Mouse (Mus musculus) hindbrain, embryonic 13.5 days (tissue): Measurements from ENCODE around the gene Lgals3. TPM values are rescaled to one million over a fixed set of nuclear protein-coding genes. Genes with fewer than 3 reads are reported as not detected.

Source experiments
- ATAC-seq: fragments of 200-750 bp; cut with Nextera tagmentation; 2 replicates; pipeline ENCODE4 v1.8.0; 2017; ENCODE audit warnings: moderate TSS enrichment; ENCODE audit not compliant: low FRiP score
- H3K27ac ChIP-seq: fragments of 300-500 bp; sonication (generic); 2 replicates; pipeline ENCODE4 v1.5.1; 2015; ENCODE audit warnings: inconsistent platforms, mild to moderate bottlenecking, moderate library complexity
- H3K27me3 ChIP-seq: fragments of 300-500 bp; sonication (generic); 2 replicates; pipeline ENCODE4 v1.6.1; 2015; ENCODE audit warnings: mild to moderate bottlenecking, inconsistent platforms
- H3K36me3 ChIP-seq: fragments of 300-500 bp; sonication (generic); 2 replicates; pipeline ENCODE4 v1.6.1; 2015; ENCODE audit warnings: mild to moderate bottlenecking, inconsistent platforms
- H3K4me1 ChIP-seq: fragments of 300-500 bp; sonication (generic); replicated peaks from 2 replicates; pipeline ENCODE4 v1.6.1; 2015; ENCODE audit warnings: inconsistent platforms
- H3K4me2 ChIP-seq: fragments of 300-500 bp; sonication (generic); 2 replicates; pipeline ENCODE4 v1.6.1; 2015; ENCODE audit warnings: inconsistent platforms, mild to moderate bottlenecking, moderate library complexity
- H3K4me3 ChIP-seq: fragments of 300-500 bp; sonication (generic); 2 replicates; pipeline ENCODE4 v1.5.1; 2015; ENCODE audit warnings: mild to moderate bottlenecking, inconsistent platforms
- H3K9ac ChIP-seq: fragments of 300-500 bp; sonication (generic); 2 replicates; pipeline ENCODE4 v1.6.1; 2015; ENCODE audit warnings: mild to moderate bottlenecking, inconsistent platforms
- H3K9me3 ChIP-seq: fragments of 300-500 bp; sonication (generic); 2 replicates; pipeline ENCODE4 v1.6.1; 2016; ENCODE audit warnings: inconsistent platforms
- WGBS: fragments of 180-500 bp; shearing (Covaris S2); methylation state at CpG from one replicate; pipeline ENCODE4 v1.1.7; 2015; 5-methylcytosine and 5-hydroxymethylcytosine counted together
- polyA plus RNA-seq: library from polyadenylated mRNA; unstranded; fragments of >200 nt; fragmentation: Nextera tagmentation; extraction: Ambion mirVana; gene quantifications from 2 replicates; pipeline ENCODE4 v1.2.1, GENCODE M21; 2015

Gene Lgals3
- polyA plus RNA-seq, 1 experiment from 2014 or later: 1.9 TPM

- peak overlapping the region; percentile 63; the same call in 1 of the 2 replicates for H3K9ac ChIP-seq
- 38% methylated on average over 3 of the region's 3 CpGs for WGBS
- H3K4me2 ChIP-seq: peak overlapping the region; percentile 64
- H3K4me3 ChIP-seq: peak overlapping the region; percentile 51
- H3K4me1 ChIP-seq: peaks cover 13% of the 10 kb centered on the region
- no peaks in the 10 kb centered on the region for H3K9me3 ChIP-seq
- H3K27ac ChIP-seq: no peak overlapping the region
- H3K27me3 ChIP-seq: no peaks in the 10 kb centered on the region
- no peaks in the 10 kb centered on the region for H3K36me3 ChIP-seq
- no peak for ATAC-seq
These were observed 49.8 kb downstream of the Lgals3 start for GRCm38 (mm10) chr14:47417346-47417745.

- peak within 1 kb of the TSS; percentile 63 for H3K9ac ChIP-seq
- 2% methylated on average over 36 of the region's 36 CpGs for WGBS
- peak within 1 kb of the TSS; percentile 51 for H3K4me3 ChIP-seq
- no peaks in the 10 kb centered on the region for H3K27me3 ChIP-seq
- ATAC-seq: peak; percentile 97
- H3K9me3 ChIP-seq: no peaks in the 10 kb centered on the region
- H3K4me1 ChIP-seq: peaks cover 13% of the 10 kb centered on the region
- H3K4me2 ChIP-seq: peak within 1 kb of the TSS; percentile 64
- no peak within 1 kb of the TSS for H3K27ac ChIP-seq
- H3K36me3 ChIP-seq: no peaks in the 10 kb centered on the region
These were observed 50.5 kb downstream of the Lgals3 start, which contains the start of gene Dlgap5 for GRCm38 (mm10) chr14:47417775-47418665. Gene Dlgap5 (minus strand): TSS chr14:47418407.

GRCm38 (mm10) chr14:47418666-47418991 is 51.1 kb downstream of the Lgals3 start:
- WGBS: 45% methylated on average over 5 of the region's 5 CpGs
- Histone ChIP-seq H3K36me3 (no peaks in the 10 kb centered on the region), H3K4me1 (peaks cover 13% of the 10 kb centered on the region), H3K4me3 (peak overlapping the region; percentile 51), H3K27me3 (no peaks in the 10 kb centered on the region), H3K9me3 (no peaks in the 10 kb centered on the region), H3K27ac (no peak overlapping the region), H3K4me2 (peak overlapping the region; percentile 64), H3K9ac (peak overlapping the region; percentile 55)
- ATAC-seq: no peak

- Histone ChIP-seq H3K27ac (no peak overlapping the region), H3K9me3 (no peaks in the 10 kb centered on the region), H3K4me2 (no peak overlapping the region), H3K4me3 (no peak overlapping the region), H3K27me3 (no peaks in the 10 kb centered on the region), H3K4me1 (peaks cover 13% of the 10 kb centered on the region), H3K36me3 (no peaks in the 10 kb centered on the region), H3K9ac (no peak overlapping the region)
- ATAC-seq: no peak
- WGBS: 89% methylated on average over 9 of the region's 9 CpGs
These were observed 51.6 kb downstream of the Lgals3 start for GRCm38 (mm10) chr14:47419034-47419625.

- Histone ChIP-seq H3K4me2 (no peak overlapping the region), H3K4me3 (no peak overlapping the region), H3K36me3 (no peaks in the 10 kb centered on the region), H3K4me1 (peaks cover 13% of the 10 kb centered on the region), H3K27ac (no peak overlapping the region), H3K9ac (no peak overlapping the region), H3K9me3 (no peaks in the 10 kb centered on the region), H3K27me3 (no peaks in the 10 kb centered on the region)
- 94% methylated on average over 24 of the region's 24 CpGs for WGBS
- ATAC-seq: no peak
These were observed 52.2 kb downstream of the Lgals3 start for GRCm38 (mm10) chr14:47419723-47420276.

GRCm38 (mm10) chr14:47421606-47422005 is 54.1 kb downstream of the Lgals3 start:
- Histone ChIP-seq H3K4me1 (peaks cover 13% of the 10 kb centered on the region), H3K9ac (no peak overlapping the region), H3K9me3 (no peaks in the 10 kb centered on the region), H3K4me2 (no peak overlapping the region), H3K27me3 (no peaks in the 10 kb centered on the region), H3K27ac (no peak overlapping the region), H3K4me3 (no peak overlapping the region), H3K36me3 (no peaks in the 10 kb centered on the region)
- no peak for ATAC-seq
- 48% methylated on average over 2 of the region's 2 CpGs for WGBS

GRCm38 (mm10) chr14:47422466-47422865 is 54.9 kb downstream of the Lgals3 start:
- H3K27ac ChIP-seq: no peak overlapping the region
- H3K4me3 ChIP-seq: no peak overlapping the region
- H3K4me1 ChIP-seq: peaks cover 8% of the 10 kb centered on the region
- H3K27me3 ChIP-seq: no peaks in the 10 kb centered on the region
- H3K9ac ChIP-seq: no peak overlapping the region
- WGBS: 76% methylated on average over 4 of the region's 4 CpGs
- no peaks in the 10 kb centered on the region for H3K36me3 ChIP-seq
- H3K9me3 ChIP-seq: no peaks in the 10 kb centered on the region
- ATAC-seq: no peak
- no peak overlapping the region for H3K4me2 ChIP-seq

GRCm38 (mm10) chr14:47432987-47433386 is 65.4 kb downstream of the Lgals3 start:
- Histone ChIP-seq H3K27ac (no peak overlapping the region), H3K4me2 (no peak overlapping the region), H3K27me3 (no peaks in the 10 kb centered on the region), H3K4me1 (no peaks in the 10 kb centered on the region), H3K9ac (no peak overlapping the region), H3K36me3 (no peaks in the 10 kb centered on the region), H3K9me3 (no peaks in the 10 kb centered on the region), H3K4me3 (no peak overlapping the region)
- ATAC-seq: no peak

Other genes with a start within 250 kb of the Lgals3 start
- gene Gch1, start 178.3 kb upstream of the Lgals3 start, polyA plus RNA-seq: 3.0 and 4.4 TPM in 2 replicates
- gene Wdhd1, start 90.9 kb upstream of the Lgals3 start, polyA plus RNA-seq: 17.7 and 19.9 TPM in 2 replicates
- 3.2 and 3.3 TPM in 2 replicates for gene Socs4, start 90.8 kb upstream of the Lgals3 start, polyA plus RNA-seq
- gene Mapk1ip1l, start 69.5 kb upstream of the Lgals3 start, polyA plus RNA-seq: 52.3 and 55.9 TPM in 2 replicates
- gene Dlgap5, start 50.7 kb downstream of the Lgals3 start, polyA plus RNA-seq: 10.6 and 11.6 TPM in 2 replicates
- gene Fbxo34, start 82.7 kb downstream of the Lgals3 start, polyA plus RNA-seq: 25.2 and 26.3 TPM in 2 replicates
- 17.5 and 19.3 TPM in 2 replicates for gene Atg14, start 202.9 kb downstream of the Lgals3 start, polyA plus RNA-seq